Mouse (Mus musculus): ENCODE results near the gene Gmcl1.

DNA sequence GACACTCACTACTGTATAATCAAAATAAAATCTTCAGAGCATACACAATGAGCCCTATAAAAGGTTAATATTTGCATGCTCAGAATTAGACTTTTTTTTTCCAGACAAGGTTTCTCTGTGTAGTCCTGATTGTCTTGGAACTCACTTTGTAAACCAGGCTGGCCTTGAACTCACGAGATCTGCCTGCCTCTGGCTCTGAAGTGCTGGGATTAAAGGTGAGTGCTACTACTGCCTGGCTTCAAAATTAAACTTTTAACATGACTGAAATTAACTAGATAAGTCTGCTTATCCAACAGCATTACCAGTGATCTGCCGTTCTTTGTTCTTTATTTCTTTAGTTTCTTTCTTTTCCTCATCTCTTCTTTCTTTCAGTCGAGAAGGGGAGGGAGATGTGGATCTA, 51.9 kb downstream of the Gmcl1 start:
- TF ChIP-seq MYOG (IDR thresholded peaks at IDR 0.05; ENCODE audit: control insufficient read depth, extremely low read depth, insufficient read length) (no peak), CTCF (IDR thresholded peaks at IDR 0.05; ENCODE audit: control insufficient read depth, insufficient read depth, insufficient read length) (no peak), MYOD1 (IDR thresholded peaks at IDR 0.05; ENCODE audit: control insufficient read depth, insufficient read length, low read depth) (no peak), CEBPB (IDR thresholded peaks at IDR 0.05; ENCODE audit: low read depth) (no peak)

Measured in C2C12 (cell line).